Mouse (Mus musculus): ENCODE measurements around the gene Zfp866.

DNA sequence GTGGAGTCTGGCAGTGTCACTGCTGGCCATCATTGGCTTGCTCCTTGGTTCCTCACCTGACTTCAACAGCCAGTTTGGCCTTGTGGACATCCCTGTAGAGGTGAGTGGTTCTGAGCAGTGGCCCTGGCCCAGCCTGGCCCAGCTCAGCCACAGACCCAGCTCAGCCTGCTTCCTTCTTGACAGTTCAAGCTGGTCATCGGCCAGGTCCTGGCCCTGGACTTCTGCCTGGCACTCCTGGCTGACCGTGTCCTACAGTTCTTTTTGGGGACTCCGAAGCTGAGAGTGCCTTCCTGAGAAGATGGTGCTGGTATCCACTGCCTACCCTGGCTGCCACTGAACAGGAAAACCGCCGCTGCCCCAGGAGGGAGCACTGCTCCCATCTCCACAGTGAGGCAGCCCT is 16.3 kb upstream of the Zfp866 start:
- TF ChIP-seq CTCF (IDR thresholded peaks at IDR 0.05; ENCODE audit: borderline replicate concordance, insufficient read depth, low read length) (no peak), POLR2A (IDR thresholded peaks at IDR 0.05; ENCODE audit: low read depth, low read length) (no peak)

All from embryonic fibroblast, embryonic 13.5 days (primary cell).